Mouse (Mus musculus) forebrain, embryonic 11.5 days (tissue): ENCODE measurements at regions not wholly inside any gene's neighbourhood (a gene's known extent, or its start where the extent isn't known, plus 50 kb on each side); places are given as distances from the start of the nearest gene placed in this dataset.

Experiments used
- ATAC-seq: fragments of 200-750 bp; cut with Nextera tagmentation; replicated peaks from 2 replicates; pipeline ENCODE4 v1.8.0; 2017; ENCODE audit warnings: moderate TSS enrichment; ENCODE audit not compliant: low FRiP score
- DNase-seq: peaks from one replicate; pipeline ENCODE4 v3.0.0-alpha.2; 2017; ENCODE audit warnings: low spot score
- H3K27ac ChIP-seq: fragments of 300-500 bp; sonication (generic); 2 replicates; pipeline ENCODE4 v1.5.1; 2014; ENCODE audit warnings: low read depth, low read length
- H3K27me3 ChIP-seq: fragments of 300-500 bp; sonication (generic); 2 replicates; pipeline ENCODE4 v1.6.1; 2014; ENCODE audit warnings: mild to moderate bottlenecking, low read length, mixed read lengths; ENCODE audit not compliant: control insufficient read depth, insufficient read depth
- H3K36me3 ChIP-seq: fragments of 300-500 bp; sonication (generic); 2 replicates; pipeline ENCODE4 v1.6.1; 2014; ENCODE audit warnings: mild to moderate bottlenecking, low read length, moderate library complexity, mixed read lengths; ENCODE audit not compliant: control insufficient read depth, insufficient read depth
- H3K4me1 ChIP-seq: fragments of 300-500 bp; sonication (generic); replicated peaks from 2 replicates; pipeline ENCODE4 v1.6.1; 2014; ENCODE audit warnings: low read length, mixed read lengths; ENCODE audit not compliant: control insufficient read depth, insufficient read depth
- H3K4me2 ChIP-seq: fragments of 300-500 bp; sonication (generic); 2 replicates; pipeline ENCODE4 v1.6.1; 2014; ENCODE audit warnings: low read depth, mild to moderate bottlenecking, low read length, moderate library complexity, mixed read lengths; ENCODE audit not compliant: severe bottlenecking
- H3K4me3 ChIP-seq: fragments of 300-500 bp; sonication (generic); 2 replicates; pipeline ENCODE4 v1.5.1; 2014; ENCODE audit warnings: low read depth, low read length
- H3K9ac ChIP-seq: fragments of 300-500 bp; sonication (generic); 2 replicates; pipeline ENCODE4 v1.6.1; 2014; ENCODE audit warnings: low read length
- H3K9me3 ChIP-seq: fragments of 300-500 bp; sonication (generic); 2 replicates; pipeline ENCODE4 v1.6.1; 2016; ENCODE audit warnings: low read length, mixed read lengths; ENCODE audit not compliant: control insufficient read depth
- WGBS: fragments of 180-500 bp; shearing (Covaris S2); extraction: QIAGEN DNeasy Blood & Tissue Kit; methylation state at CpG from one replicate; pipeline ENCODE4 v1.1.7; 2014; 5-methylcytosine and 5-hydroxymethylcytosine counted together

GRCm38 (mm10) chr5:117040878-117041277, 75.0 kb downstream of the Suds3 start:
- ATAC-seq, result no peak
- Histone ChIP-seq H3K36me3 (no peaks in the 10 kb centered on the region), H3K27ac (no peak overlapping the region), H3K4me2 (no peak overlapping the region), H3K4me3 (no peak overlapping the region), H3K27me3 (no peaks in the 10 kb centered on the region), H3K4me1 (0 out of 2 replicates have a peak, but pooled peaks cover 3% of the 10 kb centered on the region), H3K9me3 (no peaks in the 10 kb centered on the region), H3K9ac (no peak overlapping the region)
- DNase-seq, result no peak
- WGBS, result 81% methylated on average over 9 of the region's 9 CpGs

- no peak overlapping the region for H3K4me3 ChIP-seq
- no peak for ATAC-seq
- H3K4me1 ChIP-seq, result 0 out of 2 replicates have a peak, but pooled peaks cover 3% of the 10 kb centered on the region
- no peaks in the 10 kb centered on the region for H3K36me3 ChIP-seq
- no peak overlapping the region for H3K27ac ChIP-seq
- no peak overlapping the region for H3K9ac ChIP-seq
- H3K9me3 ChIP-seq, result no peaks in the 10 kb centered on the region
- H3K27me3 ChIP-seq, result no peaks in the 10 kb centered on the region
- no peak overlapping the region for H3K4me2 ChIP-seq
- no peak for DNase-seq
- 33% methylated on average over 3 of the region's 3 CpGs for WGBS
These were observed 78.7 kb downstream of the Suds3 start for GRCm38 (mm10) chr5:117037261-117037660.

GRCm38 (mm10) chr5:117032130-117032529, 83.8 kb downstream of the Suds3 start:
- no peak overlapping the region for H3K27ac ChIP-seq
- no peak overlapping the region for H3K4me2 ChIP-seq
- H3K9me3 ChIP-seq, result no peaks in the 10 kb centered on the region
- H3K27me3 ChIP-seq, result no peaks in the 10 kb centered on the region
- DNase-seq (no peak), ATAC-seq (no peak)
- 86% methylated on average over 10 of the region's 10 CpGs for WGBS
- no peak overlapping the region for H3K9ac ChIP-seq
- H3K4me1 ChIP-seq, result 0 out of 2 replicates have a peak, but pooled peaks cover 2% of the 10 kb centered on the region
- no peaks in the 10 kb centered on the region for H3K36me3 ChIP-seq
- no peak overlapping the region for H3K4me3 ChIP-seq

DNA sequence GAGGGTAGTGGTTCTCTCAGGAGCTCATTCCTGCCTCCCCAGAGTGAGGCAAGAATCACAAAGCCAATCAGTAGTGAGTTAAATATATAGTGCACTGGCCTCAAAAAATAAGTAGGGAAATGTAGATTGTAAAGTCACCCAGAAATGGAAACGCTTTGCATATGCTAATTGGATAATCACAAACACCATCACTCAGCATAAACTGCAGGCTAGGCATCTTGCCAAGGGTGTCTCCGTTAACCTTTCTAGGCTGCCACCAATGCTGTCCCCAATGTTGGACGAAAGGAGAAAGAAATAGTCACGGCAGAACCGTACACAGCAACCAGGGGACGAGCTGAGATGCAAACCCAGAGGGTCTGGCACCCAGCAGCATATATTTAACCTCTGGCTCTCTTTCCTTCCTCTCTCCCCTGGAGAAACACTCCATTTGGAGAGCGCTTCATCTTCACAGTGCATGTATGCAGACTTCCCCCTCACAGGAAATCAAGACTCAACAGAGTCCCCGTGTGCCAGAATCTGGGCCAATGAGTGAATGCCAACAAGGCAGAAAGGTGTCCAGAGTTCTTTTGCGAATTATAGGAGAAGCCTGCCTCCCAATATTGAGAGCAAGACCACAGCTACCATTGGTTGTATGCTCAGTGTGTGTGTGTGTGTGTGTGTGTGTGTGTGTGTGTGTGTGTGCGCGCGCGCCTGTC, 90.1 kb downstream of the Suds3 start:
- H3K4me2 ChIP-seq, result no peak overlapping the region
- no peak for DNase-seq
- no peak overlapping the region for H3K4me3 ChIP-seq
- H3K4me1 ChIP-seq, result no peaks in the 10 kb centered on the region
- WGBS, result 89% methylated on average over 13 of the region's 13 CpGs
- no peak overlapping the region for H3K27ac ChIP-seq
- no peaks in the 10 kb centered on the region for H3K27me3 ChIP-seq
- no peak for ATAC-seq
- no peaks in the 10 kb centered on the region for H3K9me3 ChIP-seq
- no peaks in the 10 kb centered on the region for H3K36me3 ChIP-seq
- no peak overlapping the region for H3K9ac ChIP-seq

GRCm38 (mm10) chr5:117018419-117019150, 97.3 kb downstream of the Suds3 start:
- WGBS, result 75% methylated on average over 6 of the region's 6 CpGs
- Histone ChIP-seq H3K4me1 (no peaks in the 10 kb centered on the region), H3K27ac (no peak overlapping the region), H3K9me3 (no peaks in the 10 kb centered on the region), H3K36me3 (no peaks in the 10 kb centered on the region), H3K9ac (no peak overlapping the region), H3K4me3 (no peak overlapping the region), H3K27me3 (no peaks in the 10 kb centered on the region), H3K4me2 (no peak overlapping the region)
- ATAC-seq, result no peak
- DNase-seq, result no peak

- DNase-seq, result no peak
- H3K4me3 ChIP-seq, result no peak overlapping the region
- no peaks in the 10 kb centered on the region for H3K9me3 ChIP-seq
- no peaks in the 10 kb centered on the region for H3K36me3 ChIP-seq
- WGBS, result 88% methylated on average over 7 of the region's 7 CpGs
- H3K4me2 ChIP-seq, result no peak overlapping the region
- ATAC-seq, result no peak
- no peak overlapping the region for H3K9ac ChIP-seq
- no peak overlapping the region for H3K27ac ChIP-seq
- H3K27me3 ChIP-seq, result no peaks in the 10 kb centered on the region
- no peaks in the 10 kb centered on the region for H3K4me1 ChIP-seq
These were observed 104.8 kb downstream of the Suds3 start for GRCm38 (mm10) chr5:117011128-117011527.

- Histone ChIP-seq H3K27ac (peak overlapping the region; percentile 60), H3K9me3 (no peaks in the 10 kb centered on the region), H3K4me3 (no peak overlapping the region), H3K27me3 (no peaks in the 10 kb centered on the region), H3K9ac (no peak overlapping the region), H3K4me2 (peak overlapping the region; percentile 29; the same call in 1 of the 2 replicates), H3K36me3 (no peaks in the 10 kb centered on the region), H3K4me1 (peaks cover 4% of the 10 kb centered on the region)
- DNase-seq, result peak; percentile 64
- peak; percentile 63 for ATAC-seq
- 36% methylated on average over 20 of the region's 20 CpGs for WGBS
These were observed 115.1 kb downstream of the Suds3 start for GRCm38 (mm10) chr5:117000770-117001201.

- Histone ChIP-seq H3K4me2 (no peak overlapping the region), H3K9ac (no peak overlapping the region), H3K4me3 (no peak overlapping the region), H3K4me1 (no peaks in the 10 kb centered on the region), H3K36me3 (no peaks in the 10 kb centered on the region), H3K27me3 (no peaks in the 10 kb centered on the region), H3K9me3 (no peaks in the 10 kb centered on the region), H3K27ac (no peak overlapping the region)
- no peak for DNase-seq
- WGBS, result 82% methylated on average over 5 of the region's 5 CpGs
- no peak for ATAC-seq
These were observed 121.4 kb downstream of the Suds3 start for GRCm38 (mm10) chr5:116994508-116994907.
